Mouse (Mus musculus): Measurements from ENCODE around the gene Ap1m2.
A peak's percentile ranks its signal among the peaks of the same experiment; 100 is the strongest.

Gene Ap1m2

DNA sequence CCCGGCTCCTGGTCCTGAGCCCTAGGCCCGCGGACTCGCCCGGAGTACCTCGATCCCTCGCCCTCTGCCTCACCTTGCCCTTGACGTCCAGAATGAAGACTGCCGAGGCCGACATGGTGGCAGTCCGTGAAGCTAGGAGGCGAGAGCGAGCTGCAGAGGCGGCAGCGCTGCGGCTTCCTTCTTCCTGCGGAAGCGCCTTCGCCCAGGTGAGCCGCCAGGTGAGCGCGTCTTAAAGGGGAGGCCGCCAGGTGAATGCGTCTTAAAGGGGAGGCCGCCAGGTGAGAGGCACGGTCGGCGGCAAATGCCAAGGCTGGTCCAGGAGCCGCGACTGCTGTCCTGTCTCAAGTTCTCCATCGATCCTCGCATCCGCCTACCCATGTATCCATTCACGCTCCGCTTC is at the start of gene Ap1m2:
Gene Ap1m2, minus strand, starts transcription at position 204 of the 400 bp plus-strand sequence.
- no peak for DNase-seq (ENCODE audit: low spot score)

DNA sequence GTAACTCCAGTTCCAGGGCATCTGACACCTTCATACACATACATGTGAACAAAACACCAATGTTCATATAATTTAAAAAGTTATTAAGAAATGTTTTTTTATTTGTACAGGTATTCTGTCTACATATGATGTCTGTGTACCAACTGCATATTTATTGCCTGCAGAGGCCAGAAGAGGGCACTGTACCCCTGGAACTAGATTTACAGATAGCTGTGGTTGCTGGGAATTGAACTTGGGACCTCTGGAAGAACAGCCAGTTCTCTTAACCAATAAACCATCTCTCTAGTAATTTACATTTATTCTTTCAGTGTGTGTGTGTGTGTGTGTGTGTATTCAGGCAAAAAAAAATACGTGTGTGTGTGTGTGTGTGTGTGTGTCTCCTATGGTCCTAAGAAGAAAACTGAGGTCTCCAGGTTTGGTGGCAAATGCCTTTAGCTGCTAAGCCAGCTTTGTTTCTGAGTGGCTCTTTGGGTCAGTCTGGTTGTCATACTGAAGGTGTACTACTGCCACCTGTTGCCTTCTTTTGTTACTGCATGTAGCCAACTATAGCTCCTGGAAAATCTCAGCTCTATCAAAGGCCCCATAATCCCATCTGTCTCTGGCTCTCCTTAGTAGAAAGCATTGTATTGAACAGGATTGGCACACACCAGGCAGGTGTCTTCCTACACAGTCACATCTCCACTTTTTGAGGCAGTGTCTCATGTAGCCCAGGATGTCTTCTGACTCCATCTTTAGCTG is 45.0 kb upstream of the Ap1m2 start:
- peak; percentile 79 for DNase-seq (ENCODE audit: low spot score)

DNA sequence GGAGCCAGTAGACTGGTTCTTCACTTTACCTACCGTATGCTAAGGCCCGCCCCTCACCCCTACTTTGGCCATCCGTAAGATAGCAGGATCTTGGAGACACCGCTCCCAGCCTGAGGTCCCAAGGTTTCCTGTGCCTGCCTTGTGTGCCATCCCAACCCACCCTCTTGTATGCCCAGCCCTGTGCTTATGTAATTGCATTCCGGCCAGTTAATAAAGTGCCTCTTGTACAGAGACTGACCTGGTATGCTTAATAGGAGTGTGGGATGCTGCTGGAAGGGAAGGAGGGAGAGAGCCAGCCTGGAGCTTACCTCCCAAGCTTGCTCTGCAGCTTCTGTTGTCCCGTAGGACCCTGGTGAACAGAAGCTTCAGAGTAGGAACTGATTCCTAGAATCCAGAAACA is 42.7 kb upstream of the Ap1m2 start:
- DNase-seq (ENCODE audit: low spot score), result no peak

DNA sequence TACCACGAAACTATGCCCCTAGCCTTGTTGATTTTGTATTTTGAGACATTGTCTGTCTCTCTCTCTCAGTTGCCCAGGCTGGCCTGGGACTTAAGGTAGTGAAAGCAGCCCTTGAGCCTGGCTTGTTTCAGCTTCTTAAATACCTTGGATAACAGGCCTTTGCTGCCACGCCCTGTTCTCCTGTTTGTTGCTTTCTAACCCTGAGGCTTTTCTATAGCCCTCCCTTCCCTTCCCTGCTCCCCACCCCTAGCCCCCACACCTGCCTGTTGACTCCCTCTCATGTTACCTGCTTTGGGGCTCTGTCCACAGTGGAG is 41.2 kb upstream of the Ap1m2 start:
- DNase-seq (ENCODE audit: low spot score), result no peak

DNA sequence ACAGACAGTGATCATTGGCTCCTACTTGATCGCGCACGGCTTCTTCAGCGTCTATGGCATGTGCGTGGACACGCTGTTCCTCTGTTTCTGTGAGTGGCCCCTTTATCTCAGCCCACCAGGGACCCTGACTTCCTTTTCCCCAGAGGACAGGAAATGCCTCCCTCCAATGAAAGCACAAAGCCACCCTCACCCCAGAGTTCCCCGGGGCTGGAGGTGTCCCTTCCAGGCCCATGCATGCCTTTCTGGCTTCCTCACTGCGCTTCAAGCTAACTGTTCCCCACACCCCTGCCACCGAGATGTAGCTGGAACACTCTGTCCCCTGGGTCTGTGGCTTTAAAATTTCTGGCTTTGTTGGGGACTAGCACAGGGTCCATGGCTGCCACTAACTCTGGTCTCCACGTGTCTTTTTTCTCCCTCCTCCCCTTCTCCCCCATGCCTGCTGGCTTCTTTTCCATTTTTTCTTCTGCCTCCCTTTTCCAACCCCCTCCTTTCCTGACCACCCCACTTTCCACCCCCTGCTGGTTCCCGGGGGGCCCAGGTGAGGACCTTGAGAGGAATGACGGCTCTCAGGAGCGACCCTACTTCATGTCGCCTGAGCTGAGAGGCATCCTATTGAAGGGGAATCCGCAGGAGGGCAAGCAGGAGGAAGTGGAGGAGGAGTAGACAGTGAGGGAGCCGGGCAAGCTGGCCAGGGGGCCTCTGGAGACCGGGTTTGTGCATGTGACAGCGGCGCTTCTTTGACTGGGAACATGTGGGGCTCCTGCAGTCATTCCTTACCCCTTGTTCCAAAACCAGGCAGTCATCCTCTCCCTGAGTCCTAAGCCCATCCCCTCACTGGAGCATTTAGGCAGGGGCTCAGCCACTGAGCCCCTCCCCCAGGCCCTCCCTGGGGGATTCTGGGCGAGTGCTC is 40.6 kb upstream of the Ap1m2 start:
- no peak for DNase-seq (ENCODE audit: low spot score)

DNA sequence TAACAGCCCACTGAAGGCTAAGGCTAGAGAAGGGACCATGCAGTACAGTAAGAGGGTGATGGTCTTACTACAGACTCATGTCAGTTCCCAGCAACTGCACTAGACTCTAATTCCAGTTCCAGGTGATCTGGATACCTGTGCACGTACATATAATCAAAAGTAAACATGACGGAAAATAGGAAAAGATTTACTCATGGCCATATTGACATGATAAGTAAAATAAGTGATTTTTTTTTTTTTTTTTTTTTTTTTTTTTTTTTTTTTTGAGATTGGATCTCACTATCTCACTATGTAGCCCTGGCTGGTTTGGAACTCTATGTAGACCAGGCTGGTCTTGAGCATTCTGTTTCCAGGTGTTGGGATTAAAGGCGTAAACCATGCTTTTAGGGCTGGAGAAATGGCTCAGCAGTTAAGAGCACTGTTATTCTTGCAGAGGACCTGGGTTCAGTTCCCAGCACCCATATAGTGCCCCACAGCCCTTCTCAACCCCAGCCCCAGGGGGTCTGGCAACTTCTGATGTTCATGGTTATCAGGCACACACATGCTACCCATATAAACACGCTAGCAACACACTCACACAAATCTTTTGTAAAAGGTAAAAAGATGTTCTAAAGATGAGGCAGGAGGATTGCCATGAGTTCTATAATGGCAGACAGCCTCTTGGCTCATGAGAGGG is 39.7 kb upstream of the Ap1m2 start:
- DNase-seq (ENCODE audit: low spot score), result no peak

DNA sequence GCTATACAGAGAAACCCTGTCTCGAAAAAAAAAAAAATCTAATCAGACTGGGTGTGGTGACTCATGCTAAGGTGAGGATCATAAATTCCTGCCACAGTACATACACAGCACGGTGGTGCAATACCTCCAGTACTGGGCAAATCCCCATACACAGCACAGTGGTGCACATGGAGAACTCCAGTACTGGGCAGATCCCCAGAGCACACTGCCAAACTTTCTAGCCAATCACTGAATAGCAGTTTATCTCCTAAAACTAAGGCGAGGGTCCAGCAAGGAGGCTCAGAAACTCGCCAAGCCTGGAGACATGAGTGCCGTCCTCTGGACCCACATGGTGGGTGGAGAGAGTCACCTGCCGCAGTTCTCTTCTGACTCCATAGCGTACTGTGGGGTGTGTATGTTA is 39.0 kb upstream of the Ap1m2 start:
- no peak for DNase-seq (ENCODE audit: low spot score)

DNA sequence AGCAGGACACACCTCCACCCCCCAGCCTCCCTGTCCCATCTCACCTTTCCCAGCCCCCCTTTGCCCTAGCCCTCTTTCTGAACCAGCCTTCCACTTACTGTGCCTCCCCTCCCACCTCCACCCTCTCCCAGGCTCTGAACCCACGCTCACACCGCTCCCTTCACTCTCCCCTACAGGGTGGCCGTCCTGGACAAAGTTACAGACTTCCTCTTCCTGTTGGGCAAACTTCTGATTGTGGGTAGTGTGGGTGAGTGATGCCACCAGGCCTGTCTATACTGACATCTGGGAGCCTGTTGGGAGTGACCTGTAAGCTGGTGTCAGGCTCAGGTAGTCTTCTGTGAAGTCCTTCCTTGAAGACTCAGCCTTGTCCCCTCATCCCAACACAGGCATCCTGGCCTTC is 36.0 kb upstream of the Ap1m2 start:
- no peak for DNase-seq (ENCODE audit: low spot score)

DNA sequence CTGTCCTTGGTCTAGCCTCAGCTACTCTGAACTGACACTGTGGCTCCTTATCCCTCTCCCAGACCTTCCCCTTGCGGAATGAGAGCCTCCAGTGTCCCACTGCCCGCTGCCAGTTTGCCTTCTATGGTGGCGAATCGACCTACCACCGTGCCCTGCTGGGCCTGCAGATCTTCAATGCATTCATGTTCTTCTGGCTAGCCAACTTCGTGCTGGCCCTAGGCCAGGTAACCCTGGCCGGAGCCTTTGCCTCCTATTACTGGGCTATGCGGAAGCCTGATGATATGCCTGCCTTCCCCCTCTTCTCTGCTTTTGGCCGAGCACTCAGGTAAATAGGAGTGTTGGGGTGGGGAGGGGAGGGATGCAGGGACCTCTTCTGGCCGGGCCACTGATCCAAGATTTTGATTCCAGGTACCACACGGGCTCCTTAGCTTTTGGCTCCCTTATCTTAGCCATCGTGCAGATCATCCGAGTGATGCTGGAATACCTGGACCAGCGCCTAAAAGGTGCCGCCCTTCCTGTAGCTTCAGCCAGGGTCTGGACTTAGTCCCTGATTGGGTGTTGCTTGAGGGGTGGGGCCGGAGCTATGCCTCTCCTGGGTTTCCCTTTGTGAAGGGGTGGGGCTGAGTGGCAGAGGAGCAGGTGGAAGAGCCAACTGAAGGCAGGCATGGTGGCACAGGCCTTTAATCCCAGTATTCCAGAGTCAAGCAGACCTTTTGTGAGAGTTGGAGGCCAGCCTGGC is 34.7 kb upstream of the Ap1m2 start:
- no peak for DNase-seq (ENCODE audit: low spot score)

DNA sequence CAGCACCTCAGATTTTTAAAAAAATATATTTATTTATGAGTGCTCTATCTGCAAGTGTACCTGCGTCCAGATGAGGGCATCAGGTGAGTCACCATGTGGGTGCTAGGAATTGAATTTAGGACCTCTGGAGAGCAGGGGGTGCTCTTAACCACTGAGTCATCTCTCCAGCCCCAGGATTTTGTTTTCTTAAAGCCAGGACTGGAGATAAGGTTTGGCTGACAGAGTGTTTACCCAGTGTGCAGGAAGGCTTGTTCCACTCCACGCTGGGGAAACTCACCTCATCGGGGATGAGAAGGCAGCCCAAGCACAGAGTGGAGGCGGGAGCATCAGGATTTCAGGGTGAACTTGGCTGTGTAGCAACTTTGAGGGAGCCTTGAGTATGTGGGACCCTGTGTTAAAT is 28.3 kb upstream of the Ap1m2 start:
- no peak for DNase-seq (ENCODE audit: low spot score)

DNA sequence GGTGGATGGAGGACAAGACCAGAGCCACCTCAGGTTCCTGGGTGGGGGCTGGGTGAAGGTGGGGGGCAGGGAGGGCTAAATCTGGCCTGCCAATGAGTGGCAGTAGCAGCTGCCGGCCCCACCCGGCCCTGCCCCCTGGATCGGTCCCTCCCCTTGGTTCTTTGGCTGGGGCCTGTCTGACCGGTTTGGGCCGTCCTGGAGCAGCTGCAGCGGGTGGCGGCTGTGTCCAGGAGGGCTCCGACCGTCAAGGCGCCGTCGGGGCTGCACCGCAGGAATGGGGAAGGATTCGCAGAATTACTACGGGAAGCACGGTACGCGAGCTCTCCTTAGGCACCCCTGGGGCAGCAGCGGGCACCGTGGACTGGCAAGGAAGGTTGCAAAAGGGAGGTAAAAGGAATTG is 25.5 kb upstream of the Ap1m2 start:
- DNase-seq (ENCODE audit: low spot score), result no peak

DNA sequence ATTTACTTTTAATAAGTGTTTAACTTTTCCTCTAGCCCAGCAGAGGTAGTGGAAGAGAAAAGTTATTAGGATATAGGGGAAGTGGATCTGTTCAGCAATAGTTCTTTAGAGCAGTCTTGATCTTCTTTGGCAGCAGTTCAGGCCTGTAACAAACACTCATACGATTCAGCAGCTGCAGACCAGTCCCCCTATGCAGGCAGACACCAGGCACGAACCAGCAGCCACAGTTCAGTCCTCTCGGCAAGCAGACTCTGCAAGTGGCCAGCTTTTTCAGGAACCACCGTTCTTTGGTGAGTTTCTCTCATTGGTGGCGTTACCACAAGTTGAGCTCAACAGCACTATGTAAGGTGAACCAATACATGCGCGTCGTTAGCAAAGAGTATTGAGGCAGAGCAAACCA is 24.4 kb upstream of the Ap1m2 start:
- no peak for DNase-seq (ENCODE audit: low spot score)

DNA sequence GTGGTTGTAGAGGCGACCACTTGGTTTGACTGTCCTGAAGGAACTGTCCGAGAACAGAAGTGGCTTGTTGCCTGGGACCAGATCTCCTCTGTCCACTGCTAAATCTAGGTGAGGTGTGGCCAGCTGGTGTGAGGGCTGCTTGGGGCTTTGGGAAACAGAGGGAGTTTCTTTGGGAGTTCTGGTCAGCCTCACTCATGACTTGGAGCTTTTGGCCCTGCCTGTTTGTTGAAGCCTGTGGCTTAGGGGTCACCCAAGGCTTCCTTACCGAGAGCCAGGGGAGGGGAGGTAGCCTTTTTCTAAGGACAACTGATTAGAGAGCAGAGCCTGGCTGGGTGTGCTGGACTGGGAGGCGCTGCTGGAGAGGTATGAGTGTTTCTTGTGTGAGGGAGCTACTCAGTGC is 23.3 kb upstream of the Ap1m2 start:
- no peak for DNase-seq (ENCODE audit: low spot score)

DNA sequence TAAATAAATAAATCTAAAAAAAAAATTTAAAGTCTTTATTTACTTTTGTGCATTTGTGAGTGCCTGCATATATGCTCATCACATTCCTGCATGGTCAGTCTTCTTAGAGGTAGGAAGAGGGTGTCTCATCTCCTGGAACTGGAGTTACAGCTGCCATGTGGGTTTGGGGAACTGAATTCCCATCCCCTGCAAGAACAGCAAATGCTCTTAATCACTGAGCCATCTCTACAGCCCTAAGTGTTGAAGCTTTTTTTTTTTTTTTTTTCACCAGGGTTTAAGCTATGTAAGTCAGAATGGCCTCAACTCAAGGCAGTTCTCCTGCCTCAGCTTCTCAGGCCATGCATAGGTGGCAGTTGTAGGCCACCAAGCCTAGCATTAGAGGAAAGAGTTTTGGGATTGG is 22.6 kb upstream of the Ap1m2 start:
- DNase-seq (ENCODE audit: low spot score), result no peak

DNA sequence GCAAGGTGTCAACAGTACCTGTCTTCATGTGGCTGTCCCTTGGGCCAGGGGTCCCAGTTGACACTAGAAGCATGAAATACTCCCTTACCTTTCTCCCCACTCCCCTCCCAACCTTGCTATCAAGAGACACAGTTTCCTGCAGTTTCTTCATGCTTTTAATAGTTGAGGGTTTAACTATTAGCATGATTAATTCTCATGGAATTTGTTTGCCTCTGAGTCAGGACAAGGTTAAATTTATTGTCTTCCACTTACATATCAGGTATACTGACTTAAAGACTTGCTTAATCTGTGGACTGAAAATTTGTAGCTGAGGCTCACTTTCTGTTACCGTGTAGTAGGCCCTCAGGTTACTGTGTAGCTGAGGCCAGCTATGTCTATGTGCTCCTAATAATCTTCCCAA is 21.4 kb upstream of the Ap1m2 start:
- no peak for DNase-seq (ENCODE audit: low spot score)

DNA sequence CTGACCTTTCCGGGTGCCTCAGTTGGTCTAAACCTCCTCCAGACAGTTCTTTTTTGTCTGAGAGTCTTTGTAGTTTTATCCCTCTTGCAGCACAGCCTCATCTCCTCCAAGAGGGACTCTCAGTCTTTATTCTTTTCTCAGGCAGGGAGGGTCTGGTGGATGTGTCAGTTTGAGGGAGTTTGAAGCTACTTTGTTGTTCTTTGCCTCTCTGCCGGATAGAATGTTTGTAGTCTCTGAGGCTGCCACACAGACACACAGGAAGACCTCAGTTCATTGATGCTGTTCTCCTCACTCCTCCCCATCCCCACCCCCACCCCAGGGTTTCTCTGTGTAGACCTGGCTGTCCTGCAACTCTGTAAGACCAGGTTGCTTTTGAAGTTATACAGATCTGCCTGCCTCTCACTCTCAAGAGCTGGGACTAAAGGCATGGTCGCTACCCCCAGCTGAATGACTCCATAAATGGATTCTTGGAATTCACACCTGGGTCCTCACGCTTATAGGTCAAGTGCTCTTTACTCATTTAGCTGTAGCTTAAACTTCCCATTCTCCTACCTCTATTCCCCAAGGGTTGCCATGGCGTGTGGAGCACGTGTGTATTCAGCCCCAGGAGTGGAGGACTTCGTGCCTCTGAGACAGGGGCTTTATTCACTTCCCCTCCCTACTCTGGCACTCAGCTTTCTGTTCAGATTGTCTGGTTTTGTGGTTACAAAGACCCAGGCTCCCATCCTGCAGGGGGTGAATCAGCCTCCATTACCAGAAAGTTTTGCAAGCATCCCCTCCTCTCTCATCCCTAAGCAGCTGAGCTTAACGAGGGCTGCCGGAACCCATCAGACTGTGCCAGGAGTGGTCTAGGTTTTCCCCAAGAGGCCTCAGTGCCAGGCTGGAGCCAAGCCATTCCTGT is 20.3 kb upstream of the Ap1m2 start:
- DNase-seq (ENCODE audit: low spot score), result no peak

DNA sequence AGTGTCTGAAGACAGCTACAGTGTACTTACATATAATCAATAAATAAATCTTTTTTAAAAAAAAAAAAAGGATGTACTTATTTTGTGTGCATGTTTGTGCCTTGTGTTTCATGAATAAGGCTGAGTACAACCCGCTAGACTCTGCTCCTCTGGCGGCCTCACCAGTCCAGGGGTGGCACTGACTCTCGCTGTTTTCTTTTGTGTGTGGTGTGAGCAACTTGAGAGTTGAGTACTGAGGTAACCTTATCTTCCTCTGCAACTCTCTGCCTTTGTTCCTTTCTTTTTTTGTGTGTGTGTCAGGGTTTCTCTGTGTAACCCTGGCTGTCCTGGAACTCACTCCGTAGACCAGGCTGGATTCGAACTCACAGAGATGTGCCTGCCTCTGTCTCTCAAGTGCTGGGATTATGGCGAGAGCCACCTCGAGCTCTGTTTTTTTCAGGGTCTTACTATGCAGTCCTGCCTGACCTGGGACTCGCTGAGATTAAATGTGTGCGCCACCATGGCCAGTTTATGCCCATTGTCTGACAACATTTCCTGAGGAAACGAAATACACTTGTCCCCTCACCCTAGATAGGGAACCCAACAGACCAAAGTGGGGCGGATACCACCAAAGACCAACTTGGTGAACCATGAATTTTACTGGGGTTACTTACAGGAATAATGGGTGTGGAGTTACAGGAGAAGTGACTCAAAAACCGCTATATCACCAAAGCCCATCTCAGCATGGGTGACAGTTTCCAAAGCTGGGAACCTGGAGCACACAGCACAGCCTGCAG is 19.4 kb upstream of the Ap1m2 start:
- DNase-seq (ENCODE audit: low spot score), result no peak

DNA sequence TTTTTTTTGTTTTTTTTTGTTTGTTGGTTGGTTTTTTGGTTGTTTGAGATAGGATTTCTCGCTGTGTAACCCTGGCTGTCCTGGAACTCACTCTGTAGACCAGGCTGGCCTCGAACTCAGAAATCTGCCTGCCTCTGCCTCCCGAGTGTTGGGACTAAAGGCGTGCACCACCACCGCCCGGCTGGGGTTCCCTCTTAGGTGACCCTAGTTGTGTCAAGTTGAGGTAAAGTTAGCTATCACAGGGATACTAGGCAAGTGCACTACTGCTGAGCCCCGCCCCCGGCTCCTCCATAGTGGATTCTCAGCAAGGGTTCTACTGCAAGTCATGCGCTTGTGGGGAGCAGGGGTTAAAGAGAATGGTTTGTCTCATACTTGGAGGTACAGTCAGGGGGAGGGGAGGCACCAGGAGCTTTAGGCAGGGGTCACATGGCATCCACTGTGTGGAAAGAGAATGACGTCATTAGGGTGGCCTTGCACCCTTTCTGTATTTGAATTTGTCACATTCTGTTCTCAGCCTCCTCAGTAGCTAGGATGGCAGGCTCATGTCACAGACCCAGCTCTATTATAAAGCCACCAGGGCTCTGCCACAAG is 17.7 kb upstream of the Ap1m2 start:
- no peak for DNase-seq (ENCODE audit: low spot score)

DNA sequence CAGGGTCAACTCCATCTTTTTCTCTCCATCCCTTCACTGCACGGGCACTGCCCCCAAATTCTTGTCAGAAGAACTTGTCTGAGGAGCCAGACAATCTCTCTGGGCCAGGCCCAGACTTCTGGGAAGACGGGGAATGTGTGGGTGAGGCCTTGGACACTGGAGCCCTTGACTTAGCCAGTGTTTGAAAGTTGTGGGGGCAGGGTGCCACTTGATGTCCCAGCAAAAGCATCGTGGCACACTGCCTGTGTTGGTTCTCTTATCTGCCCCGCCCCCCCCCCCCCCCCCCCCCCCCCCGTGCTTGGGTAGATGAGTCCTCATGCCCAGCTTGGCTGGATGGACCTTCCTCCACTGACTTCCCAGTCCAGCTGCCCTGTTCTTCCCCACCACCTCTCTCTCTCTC is 16.9 kb upstream of the Ap1m2 start:
- DNase-seq (ENCODE audit: low spot score), result no peak

DNA sequence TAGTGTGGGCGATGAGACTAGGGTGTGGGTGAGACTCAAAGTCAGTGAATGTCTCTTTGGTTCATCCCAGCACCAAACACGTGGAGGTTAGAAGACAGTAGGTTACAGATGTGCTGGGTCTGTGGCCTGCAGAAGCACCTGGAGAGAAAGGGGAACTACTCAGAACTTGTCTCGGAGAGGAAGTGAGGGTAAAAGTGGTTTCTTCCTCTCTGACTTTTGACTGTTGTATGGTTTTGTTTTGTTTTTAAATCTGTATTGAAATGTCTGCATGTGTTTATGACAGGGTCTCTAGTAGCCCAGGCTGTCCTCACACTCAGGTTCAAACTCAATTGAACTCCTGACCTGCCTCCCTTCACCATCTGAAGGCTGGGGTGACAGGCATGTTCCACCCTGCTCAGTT is 15.9 kb upstream of the Ap1m2 start:
- DNase-seq (ENCODE audit: low spot score), result no peak
